Mouse (Mus musculus): ENCODE results near the gene Rbms1.

GRCm38 (mm10) chr2:60871001-60871400 is 92.0 kb downstream of the Rbms1 start:
- TF ChIP-seq CTCF (IDR thresholded peaks at IDR 0.05 in 2 of 3, conservative IDR thresholded peaks at IDR 0.05 in 1 of 3; ENCODE audit: control insufficient read depth in 1 of 3, insufficient read depth in 1 of 3, low read depth in 2 of 3, low read length in 3 of 3, poor library complexity in 1 of 3, severe bottlenecking in 1 of 3) (no peak), USF1 (IDR thresholded peaks at IDR 0.05; ENCODE audit: low read depth, low read length) (no peak), TAL1 (IDR thresholded peaks at IDR 0.05; ENCODE audit: low read length) (no peak), ZNF384 (IDR thresholded peaks at IDR 0.05; ENCODE audit: low read depth, low read length) (no peak), ELF1 (IDR thresholded peaks at IDR 0.05; ENCODE audit: low read depth, low read length) (no peak), JUND (IDR thresholded peaks at IDR 0.05; ENCODE audit: low read depth, low read length) (no peak), CHD2 (IDR thresholded peaks at IDR 0.05; ENCODE audit: low read length) (no peak)
